Mouse (Mus musculus): ENCODE results near the gene Tbrg1. TPM values are rescaled to one million over a fixed set of nuclear protein-coding genes. Genes with fewer than 3 reads are reported as not detected.

Gene Tbrg1
- total RNA-seq, 1 experiment: 120 TPM

DNA sequence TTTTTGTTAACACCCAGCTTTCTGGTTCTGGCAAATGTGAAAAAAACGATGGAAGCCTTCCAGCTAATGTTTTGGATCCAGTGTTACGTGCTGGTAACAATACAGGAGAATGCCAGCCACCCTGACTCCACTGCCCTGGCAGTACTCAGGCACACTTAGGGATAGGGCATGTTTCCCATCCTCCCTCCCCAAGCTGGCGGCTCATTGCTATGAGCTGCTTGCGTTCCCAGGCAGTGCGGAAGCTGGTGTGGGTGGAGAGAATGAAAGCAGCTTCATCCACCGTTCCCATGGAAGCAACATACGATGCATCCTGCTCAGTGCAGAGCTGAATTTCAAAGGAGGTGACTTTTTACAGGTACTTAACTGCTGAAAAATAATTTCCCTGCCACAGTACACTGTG, 31.5 kb downstream of the Tbrg1 start:
- H3K9me3 ChIP-seq (ENCODE audit: control insufficient read depth, insufficient read depth, low read depth, low read length): no peaks in the 10 kb centered on the region
- TF ChIP-seq MAFK (IDR thresholded peaks at IDR 0.05; ENCODE audit: insufficient read depth, low read depth, low read length) (no peak), ZC3H11A (IDR thresholded peaks at IDR 0.05; ENCODE audit: borderline replicate concordance, low read depth, low read length) (no peak), CHD2 (IDR thresholded peaks at IDR 0.05; ENCODE audit: low read depth, low read length) (no peak), HCFC1 (IDR thresholded peaks at IDR 0.05; ENCODE audit: borderline replicate concordance, insufficient read depth, low read length) (no peak), ZNF384 (IDR thresholded peaks at IDR 0.05; ENCODE audit: low read depth, low read length) (no peak)
- in situ Hi-C loops (cut with MboI; ENCODE audit: low sequenced_read_pairs in 2 of 2, unreplicated experiment in 2 of 2): no loop called here
- H3K27ac ChIP-seq (ENCODE audit: insufficient read depth, low read depth, low read length, poor library complexity, severe bottlenecking): no peak overlapping the region
- peaks cover 0 to 18% of the 10 kb centered on the region in 2 experiments; a peak in 2 of 4 replicates for H3K4me1 ChIP-seq (ENCODE audit: control insufficient read depth in 2 of 2, insufficient read depth in 2 of 2, low read length in 2 of 2, poor library complexity in 1 of 2)
- H3K36me3 ChIP-seq (ENCODE audit: control insufficient read depth, insufficient read depth, low read length, poor library complexity, severe bottlenecking): no peaks in the 10 kb centered on the region
- no peak overlapping the region for H3K9ac ChIP-seq (ENCODE audit: insufficient read depth, low read depth, low read length, poor library complexity, severe bottlenecking)
- H3K4me3 ChIP-seq (ENCODE audit: insufficient read depth in 1 of 2, low read depth in 1 of 2, low read length in 2 of 2, poor library complexity in 1 of 2, severe bottlenecking in 1 of 2): no peak overlapping the region
- no peak for DNase-seq (ENCODE audit: low read depth, low spot score)

DNA sequence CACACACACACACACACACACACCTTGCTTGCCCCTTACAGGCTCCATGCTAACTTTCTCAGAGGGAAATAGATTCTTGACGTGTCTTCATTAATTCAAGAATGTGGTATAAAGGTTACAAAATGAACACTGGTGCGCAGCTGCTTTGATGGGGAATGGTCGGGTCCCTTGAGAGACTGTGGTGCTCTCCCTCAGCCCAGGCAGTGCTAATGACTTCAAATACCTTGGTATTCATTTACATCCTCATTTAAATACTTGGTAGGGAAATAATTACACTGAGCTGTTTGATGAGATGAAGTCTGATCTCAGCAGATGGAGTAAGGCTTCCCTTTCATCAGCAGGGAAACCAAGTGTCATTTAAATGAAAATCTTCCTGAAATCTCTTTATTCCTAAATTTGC, 32.0 kb downstream of the Tbrg1 start:
- Histone ChIP-seq H3K4me3 (ENCODE audit: insufficient read depth in 1 of 2, low read depth in 1 of 2, low read length in 2 of 2, poor library complexity in 1 of 2, severe bottlenecking in 1 of 2) (no peak overlapping the region), H3K36me3 (ENCODE audit: control insufficient read depth, insufficient read depth, low read length, poor library complexity, severe bottlenecking) (no peaks in the 10 kb centered on the region), H3K4me1 (ENCODE audit: control insufficient read depth in 2 of 2, insufficient read depth in 2 of 2, low read length in 2 of 2, poor library complexity in 1 of 2) (peaks cover 0 to 18% of the 10 kb centered on the region in 2 experiments; a peak in 2 of 4 replicates), H3K9me3 (ENCODE audit: control insufficient read depth, insufficient read depth, low read depth, low read length) (no peaks in the 10 kb centered on the region), H3K27ac (ENCODE audit: insufficient read depth, low read depth, low read length, poor library complexity, severe bottlenecking) (no peak overlapping the region), H3K9ac (ENCODE audit: insufficient read depth, low read depth, low read length, poor library complexity, severe bottlenecking) (no peak overlapping the region)
- TF ChIP-seq MAFK (IDR thresholded peaks at IDR 0.05; ENCODE audit: insufficient read depth, low read depth, low read length): no peak
- TF ChIP-seq ZNF384 (IDR thresholded peaks at IDR 0.05; ENCODE audit: low read depth, low read length): no peak
- no peak for TF ChIP-seq ZC3H11A (IDR thresholded peaks at IDR 0.05; ENCODE audit: borderline replicate concordance, low read depth, low read length)
- TF ChIP-seq CHD2 (IDR thresholded peaks at IDR 0.05; ENCODE audit: low read depth, low read length): no peak
- no peak for TF ChIP-seq HCFC1 (IDR thresholded peaks at IDR 0.05; ENCODE audit: borderline replicate concordance, insufficient read depth, low read length)
- DNase-seq (ENCODE audit: low read depth, low spot score): no peak
- in situ Hi-C loops (cut with MboI; ENCODE audit: low sequenced_read_pairs in 2 of 2, unreplicated experiment in 2 of 2): no loop called here

DNA sequence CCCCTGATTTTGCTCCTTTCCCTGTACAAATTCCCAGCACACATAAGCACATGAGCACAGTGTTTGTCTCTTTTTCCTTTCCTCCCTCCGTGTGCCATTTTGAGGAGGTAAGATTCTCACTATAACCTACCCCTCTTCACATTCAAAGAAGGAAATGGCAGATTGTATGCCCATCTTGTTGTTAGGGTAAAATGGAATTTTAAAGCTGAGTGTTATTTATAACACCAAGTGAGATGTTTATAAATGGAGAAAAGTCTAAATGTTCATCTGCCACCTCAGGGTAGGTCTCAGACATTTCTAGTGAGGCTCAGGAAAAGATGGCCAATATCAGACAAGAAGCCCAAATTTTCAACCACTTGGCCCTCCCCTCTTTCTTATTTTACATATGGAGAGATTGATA, 32.6 kb downstream of the Tbrg1 start:
- TF ChIP-seq ZC3H11A (IDR thresholded peaks at IDR 0.05; ENCODE audit: borderline replicate concordance, low read depth, low read length): no peak
- no peak for TF ChIP-seq ZNF384 (IDR thresholded peaks at IDR 0.05; ENCODE audit: low read depth, low read length)
- no peak for TF ChIP-seq HCFC1 (IDR thresholded peaks at IDR 0.05; ENCODE audit: borderline replicate concordance, insufficient read depth, low read length)
- no peak for TF ChIP-seq CHD2 (IDR thresholded peaks at IDR 0.05; ENCODE audit: low read depth, low read length)
- no peak for TF ChIP-seq MAFK (IDR thresholded peaks at IDR 0.05; ENCODE audit: insufficient read depth, low read depth, low read length)
- peaks cover 0 to 18% of the 10 kb centered on the region in 2 experiments; a peak in 2 of 4 replicates for H3K4me1 ChIP-seq (ENCODE audit: control insufficient read depth in 2 of 2, insufficient read depth in 2 of 2, low read length in 2 of 2, poor library complexity in 1 of 2)
- no peaks in the 10 kb centered on the region for H3K9me3 ChIP-seq (ENCODE audit: control insufficient read depth, insufficient read depth, low read depth, low read length)
- in situ Hi-C loops (cut with MboI; ENCODE audit: low sequenced_read_pairs in 2 of 2, unreplicated experiment in 2 of 2): loop anchor here in 1 of 2 experiments (25.0 kb wide), 1 partner anchor 212 kb away; the partner anchor contains the start of gene Robo4
- no peak overlapping the region for H3K4me3 ChIP-seq (ENCODE audit: insufficient read depth in 1 of 2, low read depth in 1 of 2, low read length in 2 of 2, poor library complexity in 1 of 2, severe bottlenecking in 1 of 2)
- no peaks in the 10 kb centered on the region for H3K36me3 ChIP-seq (ENCODE audit: control insufficient read depth, insufficient read depth, low read length, poor library complexity, severe bottlenecking)
- no peak overlapping the region for H3K9ac ChIP-seq (ENCODE audit: insufficient read depth, low read depth, low read length, poor library complexity, severe bottlenecking)
- H3K27ac ChIP-seq (ENCODE audit: insufficient read depth, low read depth, low read length, poor library complexity, severe bottlenecking): no peak overlapping the region
- no peak for DNase-seq (ENCODE audit: low read depth, low spot score)

DNA sequence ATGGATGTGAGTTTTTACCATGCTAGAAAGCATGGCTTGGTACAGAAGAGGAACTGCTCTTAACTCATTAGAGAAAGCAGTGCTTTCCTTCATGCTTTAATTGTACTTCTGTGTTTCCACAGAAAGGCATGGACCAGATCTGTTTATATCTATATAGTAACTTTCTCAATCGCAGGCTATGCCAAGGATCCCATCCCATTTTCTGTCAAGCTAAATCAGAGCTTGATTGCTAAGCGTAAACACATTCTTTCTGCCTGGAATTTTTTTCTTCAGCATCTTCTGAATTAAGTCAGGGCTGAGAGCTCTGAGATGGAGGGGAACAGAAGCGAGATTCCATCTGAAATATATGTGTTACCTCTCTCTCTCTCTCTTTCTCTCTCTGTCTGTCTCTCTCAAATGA, 33.1 kb downstream of the Tbrg1 start:
- in situ Hi-C loops (cut with MboI; ENCODE audit: low sequenced_read_pairs in 2 of 2, unreplicated experiment in 2 of 2): loop anchor here in 1 of 2 experiments (25.0 kb wide), 1 partner anchor 212 kb away; the partner anchor contains the start of gene Robo4
- TF ChIP-seq MAFK (IDR thresholded peaks at IDR 0.05; ENCODE audit: insufficient read depth, low read depth, low read length) (no peak), HCFC1 (IDR thresholded peaks at IDR 0.05; ENCODE audit: borderline replicate concordance, insufficient read depth, low read length) (no peak), ZC3H11A (IDR thresholded peaks at IDR 0.05; ENCODE audit: borderline replicate concordance, low read depth, low read length) (no peak), ZNF384 (IDR thresholded peaks at IDR 0.05; ENCODE audit: low read depth, low read length) (no peak), CHD2 (IDR thresholded peaks at IDR 0.05; ENCODE audit: low read depth, low read length) (no peak)

More for the DNA sequence above, 33.1 kb downstream of the Tbrg1 start:
- Histone ChIP-seq H3K4me3 (ENCODE audit: insufficient read depth in 1 of 2, low read depth in 1 of 2, low read length in 2 of 2, poor library complexity in 1 of 2, severe bottlenecking in 1 of 2) (no peak overlapping the region), H3K9me3 (ENCODE audit: control insufficient read depth, insufficient read depth, low read depth, low read length) (no peaks in the 10 kb centered on the region), H3K9ac (ENCODE audit: insufficient read depth, low read depth, low read length, poor library complexity, severe bottlenecking) (no peak overlapping the region), H3K27ac (ENCODE audit: insufficient read depth, low read depth, low read length, poor library complexity, severe bottlenecking) (no peak overlapping the region), H3K36me3 (ENCODE audit: control insufficient read depth, insufficient read depth, low read length, poor library complexity, severe bottlenecking) (no peaks in the 10 kb centered on the region), H3K4me1 (ENCODE audit: control insufficient read depth in 2 of 2, insufficient read depth in 2 of 2, low read length in 2 of 2, poor library complexity in 1 of 2) (peaks cover 0 to 16% of the 10 kb centered on the region in 2 experiments; a peak in 2 of 4 replicates)
- no peak for DNase-seq (ENCODE audit: low read depth, low spot score)

Measured in ES-E14 (cell line).